8 mouse cellular contexts compared by ENCODE assay signal in genomic region chrX:85776544-85777087, GRCm38 (mm10). TPM values are rescaled to one million over a fixed set of nuclear protein-coding genes. Genes with fewer than 3 reads are reported as not detected.
DNase-seq lines count a peak whose midpoint lies in the region; ATAC-seq lines count a peak whose summit lies in the region.

Gene Gk (minus strand): TSS chrX:85776819.

- no peaks in the 10 kb centered on the region for H3K27me3 ChIP-seq in hindbrain, embryonic 14.5 days (ENCODE audit: control insufficient read depth, insufficient read depth, low read length)

- no peaks in the 10 kb centered on the region for H3K9me3 ChIP-seq in hindbrain, embryonic 14.5 days (ENCODE audit: control insufficient read depth, low read length)

- peak; percentile 94 for DNase-seq in R1 (ENCODE audit: low read depth, low spot score)
- peak; percentile 96 to 98 for DNase-seq in cerebellum, postnatal 25 days
- DNase-seq in frontal cortex, postnatal 25 days (ENCODE audit: low spot score in 2 of 2) = peak; percentile 88 to 92
- DNase-seq in hindbrain, embryonic 14.5 days (ENCODE audit: low spot score) = peak; percentile 88
- DNase-seq in layer of hippocampus, postnatal 36 days = peak; percentile 93 to 98
- peak; percentile 99 for DNase-seq in lung, postnatal 36 days
- peak; percentile 97 for DNase-seq in retina, postnatal 1 day
- DNase-seq in urinary bladder, adult 18-20 months (ENCODE audit: low spot score in 2 of 2) = peak; percentile 89 to 96

- H3K9ac ChIP-seq in hindbrain, embryonic 14.5 days = peak within 1 kb of the TSS; percentile 64

- peak within 1 kb of the TSS; percentile 55 for H3K4me3 ChIP-seq in hindbrain, embryonic 14.5 days (replicated peaks; ENCODE audit: low read length)

- peak within 1 kb of the TSS; percentile 92 for H3K27ac ChIP-seq in hindbrain, embryonic 14.5 days

- peak; percentile 99 for ATAC-seq in hindbrain, embryonic 14.5 days (ENCODE audit: low FRiP score)

- H3K36me3 ChIP-seq in hindbrain, embryonic 14.5 days (replicated peaks; ENCODE audit: control insufficient read depth, insufficient read depth) = no peaks in the 10 kb centered on the region

- peak within 1 kb of the TSS; percentile 63 for H3K4me2 ChIP-seq in hindbrain, embryonic 14.5 days (replicated peaks)

- 18% methylated on average over 30 of the region's 45 CpGs for WGBS in hindbrain, embryonic 14.5 days

- no peaks in the 10 kb centered on the region for H3K4me1 ChIP-seq in hindbrain, embryonic 14.5 days (replicated peaks; ENCODE audit: control insufficient read depth, insufficient read depth, low read length)

RNA-seq across cellular contexts. Expression of gene Gk, which starts in this region (rescaled TPM):
- polyA plus RNA-seq in hindbrain, embryonic 14.5 days (2014; fragmentation: Nextera tagmentation; extraction: Ambion mirVana) = 11.1 and 14.8 TPM in 2 replicates
- 10 to 100 TPM; 26.2 to 28.1 TPM for total RNA-seq in layer of hippocampus, postnatal 36 days (2021)

Comparison
In these comparisons a context has a peak if more than half of its experiments do, and no peak if none do; other contexts are left out.
1. Peak in every context shown above with its lines: DNase-seq, ATAC-seq, H3K4me3 ChIP-seq and H3K27ac ChIP-seq.